17 mouse cellular contexts compared by ENCODE assay signal in genomic region chr4:57111992-57112540, GRCm38 (mm10). TPM values are rescaled to one million over a fixed set of nuclear protein-coding genes. Genes with fewer than 3 reads are reported as not detected.
"Had no signal": no experiment of that assay in that cellular context is flagged by ENCODE, and none has a peak within 500 bp of the region (broad histone marks: within the 10 kb centered on the region; RNA-seq: fewer than 3 reads in every experiment).

No protein-coding gene starts in this region.

- H3K4me3 ChIP-seq: lung, embryonic 15.5 days; megakaryocyte, embryonic 14.5 days; midbrain, embryonic 13.5 days; midbrain, embryonic 15.5 days; neural tube, embryonic 12.5 days; stomach, embryonic 15.5 days had no signal

- H3K27me3 ChIP-seq: lung, embryonic 15.5 days; midbrain, embryonic 13.5 days; midbrain, embryonic 15.5 days; neural tube, embryonic 12.5 days; stomach, embryonic 15.5 days had no signal

- H3K4me2 ChIP-seq: lung, embryonic 15.5 days; midbrain, embryonic 11.5 days; midbrain, embryonic 13.5 days; midbrain, embryonic 15.5 days; neural tube, embryonic 12.5 days; stomach, embryonic 15.5 days had no signal

- DNase-seq: lung, postnatal 14 days; lung, postnatal 36 days; right cerebral cortex, postnatal 14 days; thymus, adult 2 months; thymus, postnatal 25 days; thymus, postnatal 4 days had no signal

- ATAC-seq: lung, postnatal 0 days; midbrain, embryonic 13.5 days; midbrain, embryonic 15.5 days had no signal

- H3K36me3 ChIP-seq: lung, embryonic 15.5 days; midbrain, embryonic 13.5 days; midbrain, embryonic 15.5 days; neural tube, embryonic 12.5 days; stomach, embryonic 15.5 days had no signal

- H3K9me3 ChIP-seq: lung, embryonic 15.5 days; megakaryocyte, embryonic 14.5 days; midbrain, embryonic 13.5 days; midbrain, embryonic 15.5 days; neural tube, embryonic 12.5 days; stomach, embryonic 15.5 days had no signal

- H3K27ac ChIP-seq: lung, embryonic 15.5 days; macrophage; midbrain, embryonic 13.5 days; midbrain, embryonic 15.5 days; neural tube, embryonic 12.5 days; stomach, embryonic 15.5 days; stomach, postnatal 0 days had no signal

- H3K9ac ChIP-seq: lung, embryonic 15.5 days; midbrain, embryonic 13.5 days; midbrain, embryonic 15.5 days; neural tube, embryonic 12.5 days; stomach, embryonic 15.5 days had no signal

- H3K4me1 ChIP-seq: midbrain, embryonic 13.5 days; neural tube, embryonic 12.5 days had no signal

RNA-seq across cellular contexts. Expression of gene Epb41l4b, which starts 31.2 kb away (rescaled TPM):
- total RNA-seq: monocyte, adult 5-6 weeks had no signal
- polyA plus RNA-seq: macrophage had no signal
